In the genomic region with DNA sequence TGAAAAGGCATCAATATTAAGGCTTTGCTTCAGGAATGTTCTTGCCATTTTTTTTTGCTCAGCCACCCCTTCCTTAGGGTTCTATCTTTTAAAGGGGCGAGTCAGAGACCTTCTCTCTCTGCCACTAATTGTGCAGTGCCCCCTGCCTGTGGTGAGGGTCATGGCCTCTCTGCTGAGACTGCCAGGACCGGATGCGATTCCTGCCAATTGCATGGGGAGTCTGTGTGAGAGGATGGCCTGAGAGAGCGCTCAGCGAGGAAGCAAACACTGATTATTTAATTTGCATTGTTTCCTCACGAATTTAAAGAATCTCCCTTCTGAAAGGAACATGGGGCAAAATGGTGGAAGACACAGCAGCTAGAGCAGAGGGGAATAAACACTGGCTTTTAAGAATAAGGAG, we compare ENCODE assay signal across 11 mouse cellular contexts.
A peak's percentile ranks its signal among the peaks of the same experiment; 100 is the strongest.
DNase-seq lines count a peak whose midpoint lies in the region; ATAC-seq and TF ChIP-seq lines count a peak whose summit lies in the region.
"Had no signal": no experiment of that assay in that cellular context is flagged by ENCODE, and none has a peak within 500 bp of the region (broad histone marks: within the 10 kb centered on the region; RNA-seq: fewer than 3 reads in every experiment).

No protein-coding gene starts in this region.

- H3K4me3 ChIP-seq in neural tube, embryonic 13.5 days: no peak overlapping the region
- H3K4me3 ChIP-seq in neural tube, embryonic 15.5 days (replicated peaks): no peak overlapping the region
- H3K4me3 ChIP-seq in lung, adult 2 months (replicated peaks; ENCODE audit: extremely low read depth, low read depth, low read length): no peak overlapping the region
- no peak overlapping the region for H3K4me3 ChIP-seq in midbrain, postnatal 0 days (ENCODE audit: low read depth, low read length)
- H3K4me3 ChIP-seq: kidney, embryonic 15.5 days; liver, embryonic 13.5 days had no signal

- H3K9me3 ChIP-seq in neural tube, embryonic 13.5 days: no peaks in the 10 kb centered on the region
- no peaks in the 10 kb centered on the region for H3K9me3 ChIP-seq in neural tube, embryonic 15.5 days (replicated peaks)
- no peaks in the 10 kb centered on the region for H3K9me3 ChIP-seq in midbrain, postnatal 0 days (ENCODE audit: low read length)
- H3K9me3 ChIP-seq: kidney, embryonic 15.5 days; liver, embryonic 13.5 days had no signal

- peaks cover 10% of the 10 kb centered on the region; the same call in 1 of the 2 replicates for H3K4me1 ChIP-seq in neural tube, embryonic 13.5 days (replicated peaks)
- no peaks in the 10 kb centered on the region for H3K4me1 ChIP-seq in neural tube, embryonic 15.5 days
- H3K4me1 ChIP-seq in lung, adult 2 months (ENCODE audit: control insufficient read depth, insufficient read depth, low read length): no peaks in the 10 kb centered on the region; the same call in 1 of the 2 replicates
- no peaks in the 10 kb centered on the region for H3K4me1 ChIP-seq in midbrain, postnatal 0 days (ENCODE audit: insufficient read depth, low read length)
- H3K4me1 ChIP-seq: kidney, embryonic 15.5 days; liver, embryonic 13.5 days had no signal

- TF ChIP-seq CTCF in lung, adult 2 months (IDR thresholded peaks at IDR 0.05; ENCODE audit: insufficient read depth, low read length): 0 out of 2 replicates have a peak, but pooled peaks have one; percentile 10
- peak; percentile 30; the same call in 1 of the 2 replicates for TF ChIP-seq CTCF in midbrain, postnatal 0 days (IDR thresholded peaks at IDR 0.05)

- H3K9ac ChIP-seq in neural tube, embryonic 13.5 days: no peak overlapping the region
- H3K9ac ChIP-seq in neural tube, embryonic 15.5 days (replicated peaks): no peak overlapping the region
- no peak overlapping the region for H3K9ac ChIP-seq in midbrain, postnatal 0 days (replicated peaks; ENCODE audit: low read length, poor library complexity, severe bottlenecking)
- H3K9ac ChIP-seq: kidney, embryonic 15.5 days; liver, embryonic 13.5 days had no signal

- WGBS in neural tube, embryonic 13.5 days: 37% methylated on average over 6 of the region's 6 CpGs
- 40% methylated on average over 6 of the region's 6 CpGs for WGBS in neural tube, embryonic 15.5 days
- WGBS in lung, adult 2 months: 48% methylated on average over 6 of the region's 6 CpGs
- 49% methylated on average over 6 of the region's 6 CpGs for WGBS in midbrain, postnatal 0 days

- no peak overlapping the region for H3K4me2 ChIP-seq in neural tube, embryonic 13.5 days
- no peak overlapping the region for H3K4me2 ChIP-seq in neural tube, embryonic 15.5 days
- no peak overlapping the region for H3K4me2 ChIP-seq in midbrain, postnatal 0 days (ENCODE audit: low read depth, low read length, poor library complexity, severe bottlenecking)
- H3K4me2 ChIP-seq: kidney, embryonic 15.5 days; liver, embryonic 13.5 days had no signal

- intact Hi-C loops in heart, postnatal 36 days (cut with DNase I): no loop called here

- TF ChIP-seq POLR2A in lung, adult 2 months (IDR thresholded peaks at IDR 0.05; ENCODE audit: borderline replicate concordance, extremely low read depth, low read depth, low read length): no peak

- DNase-seq in heart, adult 11 months: peak; percentile 44
- no peak for DNase-seq in heart, postnatal 36 days
- DNase-seq in lung, adult 2 months: no peak
- no peak for DNase-seq in midbrain, postnatal 0 days (ENCODE audit: low spot score)
- DNase-seq in testis, postnatal 10 days (ENCODE audit: low spot score): no peak
- DNase-seq in ovary, postnatal 10 days (ENCODE audit: low spot score): no peak
- DNase-seq: adrenal gland, postnatal 14 days; liver, embryonic 13.5 days had no signal

- peak; percentile 59 for ATAC-seq in neural tube, embryonic 13.5 days (ENCODE audit: low read depth)
- no peak for ATAC-seq in neural tube, embryonic 15.5 days (ENCODE audit: low FRiP score)
- ATAC-seq in midbrain, postnatal 0 days (ENCODE audit: low FRiP score): no peak

- H3K27ac ChIP-seq in neural tube, embryonic 13.5 days (replicated peaks): peak overlapping the region; percentile 47; the same call in 1 of the 2 replicates
- no peak overlapping the region for H3K27ac ChIP-seq in neural tube, embryonic 15.5 days (replicated peaks)
- H3K27ac ChIP-seq in midbrain, postnatal 0 days (ENCODE audit: low read depth, low read length): no peak overlapping the region
- H3K27ac ChIP-seq: kidney, embryonic 15.5 days; liver, embryonic 13.5 days had no signal

- H3K36me3 ChIP-seq in neural tube, embryonic 13.5 days: no peaks in the 10 kb centered on the region
- no peaks in the 10 kb centered on the region for H3K36me3 ChIP-seq in neural tube, embryonic 15.5 days
- no peaks in the 10 kb centered on the region for H3K36me3 ChIP-seq in midbrain, postnatal 0 days (ENCODE audit: insufficient read depth, low read length)
- H3K36me3 ChIP-seq: kidney, embryonic 15.5 days; liver, embryonic 13.5 days had no signal

- H3K27me3 ChIP-seq in neural tube, embryonic 13.5 days: no peaks in the 10 kb centered on the region
- no peaks in the 10 kb centered on the region for H3K27me3 ChIP-seq in neural tube, embryonic 15.5 days (replicated peaks)
- no peaks in the 10 kb centered on the region for H3K27me3 ChIP-seq in midbrain, postnatal 0 days (ENCODE audit: insufficient read depth, low read length)
- H3K27me3 ChIP-seq: kidney, embryonic 15.5 days; liver, embryonic 13.5 days had no signal
